Mouse (Mus musculus) mouse embryonic stem cell (cell line): Measurements from ENCODE around the gene Gm9195.

ENCODE experiments used
- in situ Hi-C, 2 experiments: fragments of 300-500 bp; cut with MboI; formaldehyde crosslinking; loops; 1 replicate in 1 of 2; 3 replicates in 1 of 2; pipeline ENCODE4 v1.14.3; 2019 to 2020; ENCODE audit warnings: low sequenced_read_pairs in 2 of 2, low pct_unique_long_range_greater_than_20kb in 1 of 2, mixed read lengths in 1 of 2; ENCODE audit not compliant: unreplicated experiment in 1 of 2

Gene Gm9195

GRCm38 (mm10) chr14:72458930-72459329, 32.7 kb downstream of the Gm9195 start:
- in situ Hi-C loops = no loop called here

GRCm38 (mm10) chr14:72447141-72448091, 44.2 kb downstream of the Gm9195 start:
- in situ Hi-C loops = loop anchor here in 1 of 2 experiments (10.0 kb wide), 1 partner anchor 63 kb away; no protein-coding TSS in a partner anchor

- in situ Hi-C loops = loop anchor here in 1 of 2 experiments (10.0 kb wide), 1 partner anchor 58 kb away; no protein-coding TSS in a partner anchor
Measured at GRCm38 (mm10) chr14:72442936-72443335, 48.7 kb downstream of the Gm9195 start.

- in situ Hi-C loops = loop anchor here in 1 of 2 experiments (10.0 kb wide), 1 partner anchor 56 kb away; no protein-coding TSS in a partner anchor
Measured at GRCm38 (mm10) chr14:72440929-72441328, 50.7 kb downstream of the Gm9195 start.

DNA sequence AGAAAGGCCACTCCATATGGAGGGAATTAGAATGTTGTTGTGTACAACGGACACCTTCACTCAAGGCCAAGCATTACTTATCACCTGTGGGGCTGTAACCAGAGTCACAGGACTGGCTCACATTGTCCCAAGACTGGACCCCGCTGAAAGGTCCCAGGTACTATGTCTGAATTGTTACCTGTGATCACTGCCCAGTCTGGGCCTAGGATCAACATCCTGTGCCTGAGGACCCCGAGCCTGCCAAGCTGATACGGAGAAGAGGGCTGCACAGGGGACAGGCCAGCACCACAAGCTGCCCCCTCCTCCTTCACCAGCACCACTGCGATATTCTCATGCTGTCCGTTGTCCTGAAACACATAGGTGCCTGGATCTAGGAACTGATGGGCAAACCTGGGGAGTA, 51.2 kb downstream of the Gm9195 start:
- in situ Hi-C loops = loop anchor here in 1 of 2 experiments (10.0 kb wide), 1 partner anchor 56 kb away; no protein-coding TSS in a partner anchor

DNA sequence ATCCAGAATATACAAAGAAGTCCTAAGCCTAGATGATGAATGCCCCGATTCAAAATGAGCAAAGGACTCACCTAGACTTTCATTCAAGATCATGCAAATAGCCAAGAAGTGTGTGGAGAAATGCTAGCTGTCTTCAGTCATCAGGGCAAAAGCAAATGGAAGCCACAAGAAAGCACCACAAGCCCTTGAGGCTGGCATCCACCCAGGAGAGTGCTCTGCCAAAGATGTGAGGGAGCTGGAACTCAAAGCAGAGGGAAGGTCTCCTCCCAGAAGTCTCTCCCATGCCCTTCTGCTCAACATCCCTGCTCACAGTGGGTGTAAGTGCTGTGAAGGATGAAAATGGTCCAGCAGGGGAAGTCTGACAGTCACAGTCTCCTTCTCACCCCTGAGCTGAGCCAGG, 52.7 kb downstream of the Gm9195 start:
- in situ Hi-C loops = no loop called here

GRCm38 (mm10) chr14:72389696-72390095, 101.9 kb downstream of the Gm9195 start:
- in situ Hi-C loops = loop anchor here in 1 of 2 experiments (10.0 kb wide), 1 partner anchor 55 kb away; no protein-coding TSS in a partner anchor

GRCm38 (mm10) chr14:72389288-72389687, 102.3 kb downstream of the Gm9195 start:
- in situ Hi-C loops = loop anchor here in 1 of 2 experiments (10.0 kb wide), 1 partner anchor 56 kb away; no protein-coding TSS in a partner anchor

DNA sequence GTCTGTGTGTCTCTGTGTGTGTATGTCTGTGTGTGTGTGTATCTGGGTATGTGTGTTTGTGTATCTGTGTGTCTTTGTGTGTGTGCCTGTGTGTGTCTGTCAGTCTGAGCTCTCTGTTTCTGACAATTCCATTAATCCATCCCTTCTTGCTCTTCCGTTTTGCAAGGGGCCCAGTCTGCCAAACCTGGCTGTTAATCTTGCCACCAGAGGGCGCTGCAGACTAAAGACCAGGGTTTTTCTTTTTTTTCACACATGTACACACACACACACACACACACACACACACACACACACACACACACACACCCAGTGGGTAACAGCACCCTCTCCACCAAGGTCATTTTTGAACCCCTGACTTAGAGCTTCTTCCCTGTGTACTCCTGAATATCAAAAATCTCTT, 114.4 kb downstream of the Gm9195 start:
- in situ Hi-C loops = no loop called here
